Mouse (Mus musculus) heart, embryonic 12.5 days (tissue): ENCODE measurements around the gene Cited4. TPM values are rescaled to one million over a fixed set of nuclear protein-coding genes. Genes with fewer than 3 reads are reported as not detected.

Experiments used
- ATAC-seq: fragments of 200-750 bp; cut with Nextera tagmentation; 2 replicates; pipeline ENCODE4 v1.8.0; 2017; ENCODE audit warnings: moderate TSS enrichment, moderate library complexity; ENCODE audit not compliant: insufficient number of reproducible peaks, low FRiP score
- H3K27ac ChIP-seq: fragments of 300-500 bp; sonication (generic); 2 replicates; pipeline ENCODE4 v1.5.1; 2016; ENCODE audit warnings: mild to moderate bottlenecking, moderate library complexity; ENCODE audit not compliant: poor library complexity, severe bottlenecking
- H3K27me3 ChIP-seq: fragments of 300-500 bp; sonication (generic); replicated peaks from 2 replicates; pipeline ENCODE4 v1.6.1; 2016; ENCODE audit warnings: mild to moderate bottlenecking, moderate library complexity
- H3K36me3 ChIP-seq: fragments of 300-500 bp; sonication (generic); 2 replicates; pipeline ENCODE4 v1.6.1; 2016; ENCODE audit warnings: mild to moderate bottlenecking, moderate library complexity
- H3K4me1 ChIP-seq: fragments of 300-500 bp; sonication (generic); replicated peaks from 2 replicates; pipeline ENCODE4 v1.6.1; 2016; ENCODE audit warnings: mild to moderate bottlenecking
- H3K4me2 ChIP-seq: fragments of 300-500 bp; sonication (generic); 2 replicates; pipeline ENCODE4 v1.6.1; 2016; ENCODE audit warnings: mild to moderate bottlenecking, moderate library complexity
- H3K4me3 ChIP-seq: fragments of 300-500 bp; sonication (generic); 2 replicates; pipeline ENCODE4 v1.5.1; 2016; ENCODE audit warnings: mild to moderate bottlenecking
- H3K9ac ChIP-seq: fragments of 300-500 bp; sonication (generic); 2 replicates; pipeline ENCODE4 v1.6.1; 2016; ENCODE audit warnings: mild to moderate bottlenecking, moderate library complexity
- H3K9me3 ChIP-seq: fragments of 300-500 bp; sonication (generic); replicated peaks from 2 replicates; pipeline ENCODE4 v1.6.1; 2016; ENCODE audit warnings: mild to moderate bottlenecking, moderate library complexity
- WGBS: fragments of 180-500 bp; shearing (Covaris S2); methylation state at CpG from one replicate; pipeline ENCODE4 v1.1.7; 2016; 5-methylcytosine and 5-hydroxymethylcytosine counted together
- polyA plus RNA-seq: library from polyadenylated mRNA; unstranded; fragments of >200 nt; fragmentation: Nextera tagmentation; extraction: Ambion mirVana; gene quantifications from 2 replicates; pipeline ENCODE4 v1.2.1, GENCODE M21; 2016

The Cited4 gene
- polyA plus RNA-seq: 41.2 and 43.6 TPM in 2 replicates

DNA sequence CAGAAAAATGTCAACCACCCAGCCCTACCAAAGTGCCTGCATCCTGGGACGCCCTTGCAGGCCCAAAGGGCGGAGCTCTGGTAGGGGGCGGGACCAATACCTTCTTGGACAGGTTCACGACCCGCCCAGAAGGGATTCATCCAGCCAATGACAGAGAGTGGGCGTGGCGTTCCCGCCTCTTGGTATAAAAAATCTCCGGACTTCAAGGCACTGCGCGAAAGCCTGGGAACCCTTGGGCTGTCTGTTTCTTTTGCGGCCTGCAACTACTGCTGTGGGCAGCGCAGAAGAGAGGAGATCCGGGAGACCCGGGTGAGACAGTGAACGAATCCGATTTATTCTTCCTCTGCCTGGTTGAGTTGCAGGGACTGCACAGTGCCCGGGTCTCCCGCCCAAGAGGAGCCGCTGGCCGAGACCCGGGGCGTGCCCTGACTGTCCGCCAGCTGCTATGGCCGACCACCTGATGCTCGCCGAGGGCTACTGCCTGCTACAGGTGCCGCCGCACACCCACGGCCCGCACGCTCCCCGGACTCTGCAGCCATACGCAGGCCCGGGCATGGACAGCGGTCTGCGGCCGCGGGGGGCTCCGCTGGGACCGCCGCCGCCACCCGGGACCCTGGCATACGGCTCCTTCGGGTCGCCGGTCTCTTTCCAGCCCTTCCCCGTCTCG is at the start of gene Cited4:
Gene Cited4 (plus strand): TSS at position 215 of the 667 bp plus-strand sequence.
- Histone ChIP-seq H3K9ac (peak within 1 kb of the TSS; percentile 91), H3K36me3 (no peaks in the 10 kb centered on the region), H3K9me3 (0 out of 2 replicates have a peak, but pooled peaks cover 3% of the 10 kb centered on the region), H3K27ac (peak within 1 kb of the TSS; percentile 93), H3K4me1 (peaks cover 34% of the 10 kb centered on the region), H3K4me3 (peak within 1 kb of the TSS; percentile 88), H3K27me3 (peaks cover 19% of the 10 kb centered on the region), H3K4me2 (peak within 1 kb of the TSS; percentile 100)
- ATAC-seq: peak; percentile 91
- WGBS: under 1% methylated on average over 50 of the region's 50 CpGs

DNA sequence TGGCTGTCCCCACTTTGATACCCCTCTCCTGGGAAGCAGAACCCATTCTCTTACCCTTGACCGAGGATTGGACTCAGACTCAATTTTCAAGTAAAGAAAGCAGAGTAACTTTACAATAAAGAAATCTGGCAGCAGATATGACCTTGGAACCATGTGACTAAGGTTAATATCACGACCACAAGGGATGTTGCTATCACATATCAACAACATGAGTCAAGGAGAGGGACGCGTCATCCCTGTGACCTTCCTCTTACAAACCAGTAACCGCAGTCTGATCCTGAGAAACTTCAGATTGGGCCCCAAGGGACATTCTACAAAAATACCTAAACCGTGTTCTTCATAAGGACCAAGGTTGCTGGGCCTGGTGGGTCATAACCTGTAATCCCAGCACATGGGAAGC is 38.6 kb upstream of the Cited4 start:
- no peak overlapping the region for H3K9ac ChIP-seq
- WGBS: 67% methylated on average over 6 of the region's 6 CpGs

DNA sequence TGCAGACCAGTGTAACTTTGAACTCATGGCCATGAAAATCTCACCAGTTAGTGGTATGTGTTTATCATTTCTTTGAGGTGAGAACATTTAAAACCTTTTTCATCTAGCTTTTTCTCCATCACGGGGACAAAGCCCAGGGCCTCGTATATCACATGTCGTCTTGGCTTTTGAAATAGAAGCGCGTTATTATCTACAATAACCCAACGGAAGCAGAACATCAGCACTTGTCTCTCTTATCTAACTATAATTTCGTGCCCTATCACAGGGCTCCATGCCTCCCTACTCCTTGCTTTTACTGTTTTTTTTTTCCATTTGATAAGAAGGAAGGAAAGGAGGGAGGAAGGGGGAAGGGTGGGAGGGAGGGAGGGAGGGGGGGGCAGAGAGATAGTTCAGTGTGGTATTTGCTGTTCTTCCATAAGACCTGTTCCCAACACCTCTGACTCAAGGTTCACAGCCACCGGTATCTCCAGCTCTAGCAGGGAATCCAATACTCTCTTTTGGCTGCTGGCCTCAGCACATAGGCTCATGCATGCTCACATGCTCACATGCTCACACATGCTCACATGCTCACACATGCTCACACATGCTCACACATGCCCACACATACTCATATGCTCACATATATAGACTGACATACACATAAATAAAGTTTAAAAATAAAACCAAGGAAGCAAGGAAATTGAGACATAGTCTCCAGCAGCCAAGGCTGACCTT is 36.0 kb upstream of the Cited4 start:
- H3K27ac ChIP-seq: 0 out of 2 replicates have a peak overlapping the region, but pooled peaks have one; percentile 25

More for the DNA sequence above, 38.6 kb upstream of the Cited4 start:
- Histone ChIP-seq H3K4me2 (no peak overlapping the region), H3K9me3 (no peaks in the 10 kb centered on the region), H3K36me3 (no peaks in the 10 kb centered on the region), H3K4me1 (peaks cover 26% of the 10 kb centered on the region), H3K27ac (no peak overlapping the region), H3K4me3 (no peak overlapping the region), H3K27me3 (no peaks in the 10 kb centered on the region)
- ATAC-seq: no peak

DNA sequence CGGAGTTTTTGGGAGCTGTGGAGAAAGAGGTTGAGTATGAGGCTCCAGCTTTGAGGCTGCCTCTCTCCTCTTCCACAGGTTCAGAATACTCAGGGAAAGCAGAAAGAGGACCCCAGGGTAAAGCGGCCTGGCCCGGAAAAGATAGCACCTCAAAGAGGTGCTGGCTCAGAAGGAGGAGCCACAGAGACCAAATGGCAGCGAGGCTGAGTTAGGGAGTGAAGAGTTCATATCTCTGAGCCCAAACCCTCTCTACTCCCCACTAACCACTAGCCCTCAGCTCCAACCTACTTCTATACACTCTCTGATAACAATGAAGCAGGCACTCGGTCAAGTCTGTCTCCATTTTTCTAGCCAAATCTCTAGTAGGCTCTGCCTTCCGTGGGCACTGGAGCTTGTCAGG is 34.5 kb upstream of the Cited4 start:
- Histone ChIP-seq H3K4me3 (no peak overlapping the region), H3K36me3 (no peaks in the 10 kb centered on the region), H3K4me2 (no peak overlapping the region), H3K27me3 (no peaks in the 10 kb centered on the region), H3K9me3 (no peaks in the 10 kb centered on the region), H3K27ac (no peak overlapping the region), H3K9ac (no peak overlapping the region), H3K4me1 (peaks cover 26% of the 10 kb centered on the region)
- 39% methylated on average over 6 of the region's 6 CpGs for WGBS
- ATAC-seq: peak; percentile 72; the same call in 1 of the 2 replicates

More for the DNA sequence above, 36.0 kb upstream of the Cited4 start:
- Histone ChIP-seq H3K4me1 (peaks cover 26% of the 10 kb centered on the region), H3K36me3 (no peaks in the 10 kb centered on the region), H3K9ac (no peak overlapping the region), H3K4me2 (no peak overlapping the region), H3K4me3 (no peak overlapping the region), H3K27me3 (no peaks in the 10 kb centered on the region), H3K9me3 (no peaks in the 10 kb centered on the region)
- WGBS: 11% methylated on average over 8 of the region's 8 CpGs
- ATAC-seq: peak; percentile 36; the same call in 1 of the 2 replicates

DNA sequence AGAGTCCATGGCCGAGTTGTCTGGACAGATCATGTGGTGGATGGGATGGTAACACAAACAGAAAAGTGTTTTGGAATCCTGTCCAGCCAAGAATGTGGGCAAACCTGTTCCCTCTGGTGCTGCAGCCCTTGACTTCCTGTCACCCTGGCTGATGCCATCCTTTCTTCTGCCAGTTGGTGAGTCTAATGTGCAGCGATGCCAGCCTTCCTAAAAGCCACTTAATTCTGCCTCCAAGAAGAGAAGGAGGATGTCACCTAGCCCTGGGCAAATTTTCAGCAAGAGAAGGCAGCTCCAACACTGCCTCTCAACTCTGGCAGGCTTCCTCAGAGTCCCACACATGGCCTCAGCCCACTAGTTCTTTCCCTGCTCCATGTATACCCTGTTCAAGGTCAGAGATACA is 31.0 kb upstream of the Cited4 start:
- no peak for ATAC-seq
- Histone ChIP-seq H3K4me1 (peaks cover 12% of the 10 kb centered on the region), H3K9ac (no peak overlapping the region), H3K36me3 (no peaks in the 10 kb centered on the region), H3K27me3 (no peaks in the 10 kb centered on the region), H3K9me3 (no peaks in the 10 kb centered on the region), H3K27ac (no peak overlapping the region), H3K4me2 (no peak overlapping the region), H3K4me3 (no peak overlapping the region)
- 79% methylated on average over 2 of the region's 2 CpGs for WGBS

DNA sequence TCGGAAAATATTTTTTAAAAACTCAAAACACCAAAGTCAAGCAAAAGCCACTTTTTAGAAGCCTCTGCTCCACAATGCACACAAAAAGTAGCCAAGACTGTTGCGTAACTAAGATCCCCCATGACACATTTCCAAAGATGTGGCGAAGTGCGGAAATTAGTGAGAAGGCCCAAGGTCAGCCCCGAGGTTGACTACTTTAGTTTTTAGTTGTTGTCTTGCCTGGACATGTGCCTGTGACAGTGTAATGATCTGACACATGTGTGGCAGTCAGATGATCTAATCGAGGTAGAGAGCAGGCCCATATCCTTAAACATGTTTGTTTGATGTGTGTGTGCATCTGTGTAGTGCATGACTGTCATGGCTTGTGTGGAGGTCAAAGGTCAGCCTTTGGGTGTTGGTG is 24.4 kb upstream of the Cited4 start:
- no peak for ATAC-seq
- no peak overlapping the region for H3K4me2 ChIP-seq
- no peaks in the 10 kb centered on the region for H3K27me3 ChIP-seq
- no peak overlapping the region for H3K27ac ChIP-seq
- WGBS: 86% methylated on average over 6 of the region's 6 CpGs
- H3K9me3 ChIP-seq: no peaks in the 10 kb centered on the region
- H3K4me1 ChIP-seq: no peaks in the 10 kb centered on the region
- H3K36me3 ChIP-seq: no peaks in the 10 kb centered on the region
- no peak overlapping the region for H3K4me3 ChIP-seq
- H3K9ac ChIP-seq: no peak overlapping the region

DNA sequence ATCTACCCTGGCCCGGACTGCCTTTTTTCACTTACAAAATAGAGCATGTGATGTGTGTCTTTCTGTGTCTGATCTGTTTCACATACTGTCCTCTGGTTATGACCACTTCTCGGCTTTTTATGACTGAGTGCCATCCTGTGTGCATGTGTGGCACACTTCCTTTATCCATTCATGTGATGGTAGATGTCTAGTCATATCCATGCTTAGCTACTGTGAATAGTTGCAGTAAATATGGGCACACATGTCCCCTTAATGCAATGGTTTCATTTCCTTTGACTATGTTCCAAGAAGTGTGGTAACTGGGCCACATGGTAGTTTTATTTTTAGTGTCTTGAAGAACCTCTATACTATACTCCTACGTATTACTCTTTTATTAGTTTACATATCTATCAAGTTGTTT is 22.5 kb upstream of the Cited4 start:
- H3K4me3 ChIP-seq: no peak overlapping the region

DNA sequence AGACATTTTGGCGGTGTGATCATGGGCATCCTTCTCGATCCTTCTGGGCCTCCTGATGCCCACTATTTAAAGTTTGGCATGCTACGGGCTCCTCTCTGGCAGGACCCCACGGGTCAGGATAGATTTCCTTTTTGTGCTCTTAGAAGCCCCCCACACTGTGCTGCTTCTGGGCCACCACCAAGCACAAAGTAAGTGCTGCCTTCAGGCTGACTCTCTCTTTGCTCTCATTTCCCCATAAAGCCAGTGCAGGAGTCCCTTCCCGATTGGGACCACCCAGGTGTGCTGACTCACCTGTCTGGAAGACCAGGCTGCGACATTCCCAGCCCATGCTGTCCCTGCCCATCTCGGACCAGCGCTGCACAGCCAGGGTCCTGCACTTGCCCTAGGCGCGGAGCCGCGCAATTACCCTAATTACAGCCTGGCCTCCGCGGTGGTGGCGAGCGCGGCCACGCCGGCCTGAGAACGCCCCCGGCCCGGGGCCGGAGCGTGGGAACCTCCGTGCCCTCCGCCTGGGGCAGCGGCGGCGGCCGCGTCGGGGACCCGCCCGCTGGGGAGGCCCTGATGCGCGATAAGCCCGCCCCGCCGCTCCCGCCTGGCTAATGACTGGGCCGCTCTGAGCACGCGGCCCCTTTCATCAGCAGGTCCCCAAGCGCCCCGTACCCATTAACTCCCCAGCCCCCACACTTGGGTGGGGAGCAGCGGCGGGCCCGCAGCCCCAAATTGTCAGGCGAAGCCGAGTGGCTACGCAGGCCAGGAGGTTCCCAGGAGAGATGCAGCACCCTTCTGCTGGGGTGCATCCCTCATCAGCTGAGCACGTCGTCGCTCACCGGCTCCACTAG is 16.8 kb upstream of the Cited4 start:
- ATAC-seq: peak; percentile 85
- Histone ChIP-seq H3K9ac (peak overlapping the region; percentile 70), H3K4me2 (peak overlapping the region; percentile 92), H3K27ac (no peak overlapping the region), H3K4me3 (peak overlapping the region; percentile 55), H3K36me3 (no peaks in the 10 kb centered on the region), H3K27me3 (peaks cover 50% of the 10 kb centered on the region), H3K9me3 (no peaks in the 10 kb centered on the region; the same call in 1 of the 2 replicates), H3K4me1 (peaks cover 8% of the 10 kb centered on the region)
- 4% methylated on average over 53 of the region's 55 CpGs for WGBS

More for the DNA sequence above, 22.5 kb upstream of the Cited4 start:
- no peaks in the 10 kb centered on the region for H3K36me3 ChIP-seq
- no peak overlapping the region for H3K27ac ChIP-seq
- no peak overlapping the region for H3K9ac ChIP-seq
- peaks cover 17% of the 10 kb centered on the region for H3K27me3 ChIP-seq
- H3K9me3 ChIP-seq: no peaks in the 10 kb centered on the region
- ATAC-seq: no peak
- H3K4me2 ChIP-seq: no peak overlapping the region
- no peaks in the 10 kb centered on the region for H3K4me1 ChIP-seq
- WGBS: 78% methylated on average over 3 of the region's 3 CpGs

DNA sequence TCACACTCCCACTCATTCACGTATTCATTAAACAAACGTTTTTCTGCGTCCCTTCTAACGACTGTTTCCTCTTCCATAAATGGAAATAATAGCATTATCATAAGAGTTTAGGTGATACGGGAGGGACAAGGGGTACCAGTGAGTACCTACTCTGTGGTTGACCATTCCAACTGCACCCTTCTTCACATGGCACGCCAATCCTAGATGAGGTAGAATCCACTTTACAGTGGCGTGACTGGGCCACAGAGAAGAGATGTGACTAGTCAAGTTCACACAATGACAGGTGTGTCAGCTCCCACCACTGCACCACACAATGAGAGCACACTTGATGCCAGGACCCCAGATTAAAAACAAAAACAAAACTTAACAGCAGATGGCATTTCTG is 16.2 kb upstream of the Cited4 start:
- H3K9ac ChIP-seq: peak overlapping the region; percentile 70; the same call in 1 of the 2 replicates
- peaks cover 50% of the 10 kb centered on the region for H3K27me3 ChIP-seq
- H3K4me2 ChIP-seq: peak overlapping the region; percentile 92
- H3K9me3 ChIP-seq: no peaks in the 10 kb centered on the region; the same call in 1 of the 2 replicates
- peaks cover 8% of the 10 kb centered on the region for H3K4me1 ChIP-seq
- ATAC-seq: no peak; the same call in 1 of the 2 replicates
- WGBS: 27% methylated on average over 7 of the region's 7 CpGs
- H3K27ac ChIP-seq: no peak overlapping the region
- H3K4me3 ChIP-seq: peak overlapping the region; percentile 55
- H3K36me3 ChIP-seq: no peaks in the 10 kb centered on the region

DNA sequence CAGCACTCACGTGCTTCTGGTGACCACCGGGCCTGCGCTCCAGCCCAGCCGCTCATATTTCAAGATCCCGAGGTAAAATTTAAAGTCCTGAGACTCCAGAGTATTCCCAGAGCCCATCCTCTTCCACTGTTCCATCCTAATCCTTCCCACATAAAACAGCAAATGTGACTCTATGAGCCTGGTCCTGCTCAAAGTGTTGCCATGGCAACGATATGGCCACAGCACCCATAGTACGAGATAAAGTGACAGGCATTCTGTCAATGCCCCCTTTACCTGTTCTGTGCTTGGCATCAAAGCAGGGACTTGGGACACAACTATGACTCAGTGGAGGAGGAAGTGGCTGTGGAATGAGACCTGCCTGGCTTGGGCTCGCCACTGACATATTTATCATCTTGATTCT is 10.5 kb upstream of the Cited4 start:
- Histone ChIP-seq H3K4me3 (no peak overlapping the region), H3K27ac (no peak overlapping the region), H3K9ac (no peak overlapping the region), H3K4me2 (no peak overlapping the region), H3K4me1 (no peaks in the 10 kb centered on the region), H3K9me3 (no peaks in the 10 kb centered on the region; the same call in 1 of the 2 replicates), H3K36me3 (no peaks in the 10 kb centered on the region), H3K27me3 (peaks cover 13% of the 10 kb centered on the region)
- WGBS: 74% methylated on average over 8 of the region's 8 CpGs
- no peak for ATAC-seq

DNA sequence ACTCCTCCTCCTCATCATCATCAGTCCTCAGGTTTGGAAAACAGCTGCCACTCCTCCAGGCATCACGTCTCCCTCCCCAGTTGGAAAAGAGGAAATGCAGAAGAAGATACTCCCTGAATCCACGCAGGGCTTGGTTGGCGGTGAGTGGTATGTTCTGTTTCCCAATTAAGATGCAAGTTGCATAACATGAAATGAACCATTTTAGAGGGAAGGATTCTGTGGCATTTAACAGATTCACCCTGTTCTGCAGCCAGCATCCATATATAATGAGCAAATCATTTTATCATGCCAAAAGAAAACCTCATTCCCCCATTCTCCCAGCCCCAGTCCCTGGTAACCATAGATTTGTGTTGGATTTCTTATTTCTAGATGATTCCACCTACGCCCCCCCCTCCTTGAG is 5.9 kb upstream of the Cited4 start:
- Histone ChIP-seq H3K4me2 (no peak overlapping the region), H3K27me3 (no peaks in the 10 kb centered on the region; the same call in 1 of the 2 replicates), H3K4me1 (peaks cover 11% of the 10 kb centered on the region), H3K36me3 (no peaks in the 10 kb centered on the region), H3K9ac (no peak overlapping the region), H3K9me3 (no peaks in the 10 kb centered on the region), H3K27ac (no peak overlapping the region), H3K4me3 (no peak overlapping the region)
- ATAC-seq: no peak
- 58% methylated on average over 4 of the region's 4 CpGs for WGBS
